Mouse (Mus musculus): Measurements from ENCODE around the gene H2-M10.4. TPM values are rescaled to one million over a fixed set of nuclear protein-coding genes. Genes with fewer than 3 reads are reported as not detected.

Gene H2-M10.4
- polyA plus RNA-seq, 1 experiment from 2014 or later = not detected

Other genes starting within 250 kb of the H2-M10.4 start
- gene Rpp21, start 204.3 kb downstream of the H2-M10.4 start, polyA plus RNA-seq (2015; fragmentation: Nextera tagmentation; extraction: Ambion mirVana) = 132 and 133 TPM in 2 replicates
- gene Trim39, start 190.1 kb downstream of the H2-M10.4 start, polyA plus RNA-seq (2015; fragmentation: Nextera tagmentation; extraction: Ambion mirVana) = 24.8 and 27.1 TPM in 2 replicates
- gene H2-M10.2, start 175.8 kb downstream of the H2-M10.4 start, polyA plus RNA-seq (2015; fragmentation: Nextera tagmentation; extraction: Ambion mirVana) = 0.29 TPM in 1 of 2 replicates, not detected in the other
- not detected in 2 replicates for gene H2-M10.1, start 136.2 kb downstream of the H2-M10.4 start, polyA plus RNA-seq (2015; fragmentation: Nextera tagmentation; extraction: Ambion mirVana)
- not detected in 2 replicates for gene H2-M10.3, start 93.9 kb downstream of the H2-M10.4 start, polyA plus RNA-seq (2015; fragmentation: Nextera tagmentation; extraction: Ambion mirVana)
- not detected in 2 replicates for gene H2-M11, start 84.7 kb upstream of the H2-M10.4 start, polyA plus RNA-seq (2015; fragmentation: Nextera tagmentation; extraction: Ambion mirVana)
- gene H2-M9, start 180.3 kb upstream of the H2-M10.4 start, polyA plus RNA-seq (2015; fragmentation: Nextera tagmentation; extraction: Ambion mirVana) = not detected in 2 replicates
- not detected in 2 replicates for gene H2-M1, start 209.9 kb upstream of the H2-M10.4 start, polyA plus RNA-seq (2015; fragmentation: Nextera tagmentation; extraction: Ambion mirVana)